Mouse (Mus musculus) mouse trophoblast stem cell (cell line): Measurements from ENCODE around the gene Map3k5.
"Not testable (repeated sequence)": the region's sequence is repeated elsewhere in the genome, so short reads cannot be mapped to it uniquely, and the experiment has no call there.

Source experiments
- in situ Hi-C, 2 experiments: fragments of 300-500 bp; cut with MseI, MboI; formaldehyde crosslinking; loops; 2 replicates in 1 of 2; 3 replicates in 1 of 2; pipeline ENCODE4 v1.15.1; 2025

The Map3k5 gene

DNA sequence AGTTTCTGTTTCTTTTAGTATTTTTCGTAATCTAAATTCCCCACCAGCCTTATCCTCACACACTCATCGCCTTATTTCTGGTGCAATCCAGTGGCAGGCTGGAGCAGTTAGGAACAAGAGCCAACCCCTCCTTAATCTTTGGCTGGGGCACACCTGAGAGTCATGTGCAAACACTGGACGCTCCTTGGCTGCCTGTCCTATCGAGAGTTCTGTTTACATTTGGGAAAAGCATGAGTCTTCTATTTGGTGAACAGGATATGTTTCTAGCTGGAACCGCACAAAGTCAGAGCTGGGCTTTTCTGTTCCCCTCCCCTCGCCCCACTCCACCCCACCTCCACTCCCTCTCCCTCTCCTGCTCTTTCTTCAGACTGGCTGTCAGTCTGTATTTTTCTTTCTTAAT is 22.5 kb downstream of the Map3k5 start:
- in situ Hi-C loops: no loop called here

DNA sequence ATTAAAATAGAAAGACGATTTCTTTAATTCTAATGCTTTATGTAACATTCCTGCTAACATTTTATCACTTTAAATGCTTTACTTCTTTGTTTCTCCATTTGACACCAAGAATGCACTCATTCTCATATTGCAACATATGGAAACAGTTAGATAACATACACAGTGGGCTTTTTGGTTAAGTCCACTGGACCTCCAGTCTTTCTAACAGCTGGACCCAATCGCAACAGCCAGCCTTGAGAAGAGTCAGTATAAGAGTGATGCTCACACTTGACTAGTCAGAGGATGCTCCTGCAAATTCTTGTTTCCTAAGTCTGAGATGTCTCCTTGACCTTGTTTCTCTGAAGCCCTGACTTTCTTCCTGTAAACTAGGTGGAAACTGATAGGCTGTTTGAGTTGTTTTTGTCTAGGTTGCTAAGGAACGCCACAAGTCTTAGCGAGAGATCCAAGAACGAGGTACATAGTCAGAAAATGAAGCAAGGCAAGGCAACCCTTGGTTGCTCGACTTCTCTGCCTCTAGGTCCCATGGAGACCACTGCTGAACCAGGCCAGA is 26.6 kb downstream of the Map3k5 start:
- in situ Hi-C loops: no loop called here

DNA sequence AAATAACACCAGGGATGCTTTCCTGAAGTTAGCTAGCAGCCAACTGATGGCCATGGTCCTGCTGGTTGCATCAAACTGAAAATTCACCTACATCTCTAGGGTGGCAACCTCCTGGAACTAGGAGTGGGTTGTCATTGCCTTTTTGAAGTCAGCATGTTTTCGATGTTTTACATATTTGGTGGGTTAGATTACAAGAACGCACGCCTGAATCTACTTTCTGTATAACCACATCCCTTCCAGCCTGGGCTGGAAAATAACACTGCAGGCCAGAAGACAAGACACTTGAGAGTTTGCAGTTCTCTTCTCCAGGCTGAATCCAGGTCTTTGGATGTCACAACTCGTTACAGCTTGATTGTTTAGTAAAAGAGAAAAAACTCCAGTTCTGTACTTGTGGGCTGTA is 28.5 kb downstream of the Map3k5 start:
- in situ Hi-C loops: no loop called here

DNA sequence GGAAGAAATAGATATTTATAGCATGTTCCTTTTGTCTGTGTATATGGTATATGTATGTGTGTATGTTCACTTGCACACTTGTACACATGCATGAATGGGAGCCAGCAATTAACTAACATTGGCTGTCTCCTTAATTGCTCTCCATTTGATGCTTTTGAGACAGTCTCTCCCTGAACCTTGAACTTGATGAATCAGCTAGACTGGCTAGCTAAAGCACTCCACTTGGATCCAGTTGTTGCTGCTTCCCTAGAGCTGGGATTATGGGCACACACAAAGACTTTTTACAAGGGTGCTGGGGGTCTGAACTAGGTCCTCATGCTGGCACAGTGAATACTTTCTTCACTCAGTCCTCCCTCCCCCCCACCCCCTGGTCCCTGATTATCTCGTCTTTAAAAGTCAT is 28.9 kb downstream of the Map3k5 start:
- in situ Hi-C loops: no loop called here

- in situ Hi-C loops: no loop called here
Measured at GRCm38 (mm10) chr10:19964105-19964504, 29.8 kb downstream of the Map3k5 start.

GRCm38 (mm10) chr10:19966597-19966996 is 32.3 kb downstream of the Map3k5 start:
- in situ Hi-C loops: no loop called here

DNA sequence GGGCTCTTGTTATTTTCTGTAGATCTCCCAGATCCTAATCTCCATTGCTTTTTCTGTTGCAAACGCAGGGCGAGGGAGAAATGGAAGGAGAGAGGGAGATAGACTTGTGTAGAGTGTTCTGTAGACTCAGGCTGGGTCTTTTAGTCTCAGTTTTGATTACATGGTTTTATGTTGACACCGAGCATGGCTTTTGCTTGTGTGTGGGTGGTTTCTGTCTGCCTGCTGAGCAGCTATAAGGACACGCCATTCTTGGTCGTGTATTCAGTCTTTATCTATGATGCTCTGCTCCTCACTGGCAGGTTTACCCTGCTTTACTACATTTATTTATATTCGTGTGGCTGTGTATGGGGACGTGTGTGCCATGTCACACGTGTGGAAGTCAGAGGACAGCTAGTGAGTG is 34.2 kb downstream of the Map3k5 start:
- in situ Hi-C loops: no loop called here

DNA sequence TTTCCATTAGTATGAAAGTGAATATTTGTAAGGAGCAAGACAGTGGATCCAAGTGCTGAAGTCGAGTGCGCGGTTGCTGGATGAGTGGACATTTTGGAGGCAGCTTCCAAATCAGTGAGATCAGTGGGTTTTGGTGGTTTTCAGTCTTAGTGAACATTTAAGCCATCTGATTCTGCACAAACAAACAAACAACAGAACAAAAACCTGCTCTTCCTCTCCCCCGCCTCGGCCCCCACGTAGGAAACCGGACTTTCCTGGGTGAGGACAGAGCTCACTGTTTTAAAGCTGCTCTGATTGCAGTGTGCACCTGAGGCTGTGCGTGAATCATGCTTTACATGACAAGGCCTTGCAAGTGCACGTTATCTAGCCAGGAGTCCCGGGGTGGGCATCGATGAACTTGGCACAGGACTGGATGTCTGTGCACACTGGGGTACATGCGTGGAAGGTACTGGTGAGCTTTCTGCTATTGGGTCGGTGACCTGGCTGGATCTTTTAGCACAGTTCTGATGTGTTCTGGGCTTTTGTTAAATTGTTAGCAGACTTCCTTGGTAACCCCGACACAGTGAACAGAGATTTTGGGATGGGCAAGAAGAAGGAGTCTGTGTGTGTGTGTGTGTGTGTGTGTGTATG is 35.7 kb downstream of the Map3k5 start:
- in situ Hi-C loops: no loop called here

- in situ Hi-C loops: not testable (repeated sequence)
Measured at GRCm38 (mm10) chr10:19971491-19971890, 37.2 kb downstream of the Map3k5 start.

DNA sequence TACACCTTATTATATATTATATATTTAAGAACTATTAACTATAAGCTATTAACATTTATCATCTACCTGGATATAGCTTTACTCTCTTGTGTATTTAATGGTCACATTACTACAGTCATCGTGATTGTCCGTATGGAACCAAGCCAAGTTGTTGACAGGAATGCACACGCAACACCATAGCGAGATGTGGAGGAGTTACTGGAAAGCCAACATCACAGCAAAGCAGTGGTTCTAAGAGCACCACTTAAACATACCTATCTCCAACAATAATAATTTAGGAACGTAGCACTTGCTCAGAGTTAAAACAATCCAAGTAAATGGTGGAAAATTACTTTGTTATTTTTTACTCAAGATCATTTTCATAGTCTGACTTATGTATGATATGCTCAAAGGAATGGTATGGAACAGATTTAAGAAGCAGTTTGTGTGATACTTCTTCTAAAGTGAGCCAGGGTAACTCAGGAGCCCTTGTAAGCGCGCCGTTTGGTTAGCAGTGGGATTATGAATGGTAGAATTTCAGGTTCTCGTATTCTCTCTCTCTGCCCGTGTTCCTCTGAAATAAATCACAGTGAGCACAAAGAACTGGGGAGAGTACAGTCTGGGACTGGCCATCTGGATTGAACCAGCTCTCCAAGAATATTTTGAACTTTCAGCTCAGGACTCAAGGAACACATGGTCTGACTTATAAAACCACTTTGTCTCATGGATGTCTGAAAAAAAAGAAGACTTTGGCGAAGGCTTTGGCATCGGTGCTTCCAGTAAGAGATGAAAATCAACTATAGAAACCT is 39.2 kb downstream of the Map3k5 start:
- in situ Hi-C loops: no loop called here

DNA sequence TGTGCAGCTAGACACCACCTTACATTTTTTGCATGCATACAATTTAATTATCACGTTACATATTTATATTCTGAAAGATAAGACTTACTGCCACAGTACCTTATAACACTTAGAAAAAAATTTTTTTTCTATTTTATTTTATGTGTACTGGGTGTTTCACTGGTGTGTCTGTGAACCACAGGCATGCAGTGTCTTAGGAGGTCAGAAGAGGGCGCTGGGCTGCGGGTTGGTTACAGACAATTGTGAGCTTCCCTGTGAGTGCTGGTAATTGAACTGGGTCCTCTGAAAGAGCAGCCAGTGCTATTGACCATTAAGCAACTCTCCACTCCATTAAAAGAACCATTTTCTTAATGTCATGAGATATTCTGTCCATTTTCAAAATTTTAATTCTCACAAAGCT is 43.3 kb downstream of the Map3k5 start:
- in situ Hi-C loops: no loop called here

DNA sequence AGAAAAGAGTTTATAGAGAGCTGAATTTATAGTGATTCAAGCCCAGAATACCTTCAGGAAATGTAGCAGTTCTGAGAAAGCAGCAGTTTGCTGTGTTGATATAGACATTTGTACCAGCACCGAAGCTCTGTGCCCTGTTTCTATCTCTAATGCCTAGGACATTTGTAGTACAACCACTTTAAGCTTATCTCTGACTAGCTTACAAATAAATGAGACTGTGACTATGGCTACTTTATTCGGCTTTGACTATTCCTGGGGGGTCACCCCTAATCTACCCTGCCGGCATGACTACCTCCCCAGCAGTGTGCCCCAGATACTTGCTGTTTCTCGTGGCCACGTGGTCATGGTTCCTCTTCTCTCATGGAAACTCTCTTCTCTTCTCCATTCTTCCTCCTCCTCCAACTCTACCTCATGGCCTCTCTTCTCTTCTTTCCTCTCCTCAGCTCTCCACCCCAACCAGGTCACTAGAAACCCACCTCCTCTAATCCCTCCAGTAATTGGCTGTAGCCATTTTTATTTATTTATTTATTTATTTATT is 44.5 kb downstream of the Map3k5 start:
- in situ Hi-C loops: no loop called here

DNA sequence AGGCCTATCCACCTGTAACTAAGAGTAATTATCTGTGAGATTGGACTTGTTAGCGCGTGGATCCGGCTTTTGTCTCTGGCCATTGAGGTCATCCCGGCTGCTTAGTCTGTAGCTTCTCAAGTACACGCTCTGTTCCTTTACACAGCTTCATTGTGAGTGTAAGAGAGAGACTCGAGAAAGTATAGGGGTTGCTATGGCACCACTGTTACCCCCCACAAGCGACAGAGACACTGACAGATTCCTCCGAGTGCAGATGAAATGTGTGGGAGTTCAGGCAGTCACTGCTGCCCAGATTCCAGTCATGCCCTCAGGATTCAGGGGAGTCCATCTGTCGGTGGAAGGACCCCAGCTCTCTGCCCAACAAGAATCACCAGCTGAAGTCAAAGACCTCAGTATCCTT is 53.5 kb downstream of the Map3k5 start:
- in situ Hi-C loops: no loop called here

- in situ Hi-C loops: no loop called here
Measured at GRCm38 (mm10) chr10:19989986-19990385, 55.7 kb downstream of the Map3k5 start.

- in situ Hi-C loops: no loop called here
Measured at GRCm38 (mm10) chr10:19990638-19991037, 56.4 kb downstream of the Map3k5 start.

GRCm38 (mm10) chr10:19991237-19991865 is 57.1 kb downstream of the Map3k5 start:
- in situ Hi-C loops: no loop called here

DNA sequence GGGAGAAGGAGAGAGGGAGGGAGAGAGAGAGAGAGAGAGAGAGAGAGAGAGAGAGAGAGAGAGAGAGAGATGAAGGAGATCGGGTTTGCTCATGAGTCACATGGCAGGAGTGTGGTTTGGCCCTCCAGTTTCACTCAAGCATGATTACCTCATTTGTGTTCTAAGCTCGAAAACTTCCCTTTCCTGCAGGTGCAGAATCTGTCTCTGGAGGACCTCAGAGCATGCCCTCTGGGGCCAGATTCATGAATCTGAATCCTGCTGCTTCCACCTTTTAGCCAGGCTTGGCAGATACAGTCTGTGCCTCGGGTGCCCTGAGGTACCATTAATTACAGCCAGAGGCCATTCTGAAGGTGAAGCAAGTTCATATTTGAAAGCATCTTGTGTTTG is 57.6 kb downstream of the Map3k5 start:
- in situ Hi-C loops: no loop called here

DNA sequence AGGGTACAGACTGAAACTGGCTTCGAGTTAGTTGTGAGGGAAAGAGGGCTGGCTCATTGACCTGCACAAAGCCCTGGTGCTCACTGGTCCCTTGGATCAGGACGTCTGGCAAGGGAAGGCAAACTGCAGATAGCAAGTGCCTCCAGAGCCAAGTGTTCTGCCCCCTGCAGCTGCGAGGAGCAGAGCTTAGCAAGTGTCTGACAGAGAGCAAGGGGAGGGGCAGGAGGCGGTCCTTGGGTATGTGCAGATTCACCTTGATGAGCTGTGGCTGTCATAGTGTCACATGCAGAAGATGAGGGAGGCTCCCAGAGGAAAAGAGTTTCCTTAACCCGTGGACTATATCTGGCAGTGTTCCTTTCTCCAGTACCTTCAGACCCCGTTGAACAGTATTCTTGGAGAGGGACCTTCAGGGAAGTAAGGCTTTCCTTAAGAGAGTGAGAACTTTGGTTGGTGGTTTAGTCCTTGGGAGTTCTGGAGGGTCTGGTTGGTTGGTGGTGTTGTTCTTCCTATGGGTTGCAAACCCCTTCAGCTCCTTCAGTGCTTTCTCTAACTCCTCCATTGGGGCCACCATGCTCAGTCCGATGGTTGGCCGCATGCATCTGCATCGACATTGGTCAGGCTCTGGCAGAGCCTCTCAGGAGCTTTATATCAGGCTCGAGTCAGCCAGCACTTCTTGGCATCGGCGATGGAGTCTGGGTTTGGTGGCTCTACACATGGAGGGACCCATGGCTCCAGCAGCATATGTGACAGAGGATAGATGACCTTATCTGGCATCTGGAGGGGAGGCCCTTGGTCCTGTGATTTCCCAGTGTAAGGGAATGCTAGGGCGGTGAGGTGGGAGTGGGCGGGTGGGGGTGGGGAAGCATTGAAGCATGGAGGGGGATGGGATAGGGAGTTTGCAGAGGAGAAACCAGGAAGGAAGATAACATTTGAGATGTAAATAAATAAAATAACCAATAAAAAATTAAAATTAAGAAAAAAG is 60.5 kb downstream of the Map3k5 start:
- in situ Hi-C loops: no loop called here

DNA sequence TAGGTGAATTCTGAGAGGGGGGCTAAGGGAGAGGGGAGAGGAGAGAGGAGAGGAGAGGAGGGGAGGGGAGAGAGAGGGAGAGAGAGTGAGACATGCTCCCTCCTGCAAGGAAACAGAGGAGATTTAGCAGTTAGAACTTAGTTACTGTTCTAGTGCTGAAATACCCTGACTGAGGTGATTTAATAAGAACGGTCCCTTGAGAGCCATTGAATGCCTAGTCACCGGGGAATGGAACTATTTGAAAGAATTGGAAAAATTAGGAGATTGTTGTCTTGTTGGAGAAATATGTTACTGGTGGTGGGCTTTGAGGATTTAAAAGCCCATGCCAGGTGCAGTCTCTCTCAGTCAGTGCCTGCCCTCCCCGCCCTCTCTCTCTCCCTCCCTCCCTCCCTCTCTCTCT is 61.9 kb downstream of the Map3k5 start:
- in situ Hi-C loops: no loop called here

DNA sequence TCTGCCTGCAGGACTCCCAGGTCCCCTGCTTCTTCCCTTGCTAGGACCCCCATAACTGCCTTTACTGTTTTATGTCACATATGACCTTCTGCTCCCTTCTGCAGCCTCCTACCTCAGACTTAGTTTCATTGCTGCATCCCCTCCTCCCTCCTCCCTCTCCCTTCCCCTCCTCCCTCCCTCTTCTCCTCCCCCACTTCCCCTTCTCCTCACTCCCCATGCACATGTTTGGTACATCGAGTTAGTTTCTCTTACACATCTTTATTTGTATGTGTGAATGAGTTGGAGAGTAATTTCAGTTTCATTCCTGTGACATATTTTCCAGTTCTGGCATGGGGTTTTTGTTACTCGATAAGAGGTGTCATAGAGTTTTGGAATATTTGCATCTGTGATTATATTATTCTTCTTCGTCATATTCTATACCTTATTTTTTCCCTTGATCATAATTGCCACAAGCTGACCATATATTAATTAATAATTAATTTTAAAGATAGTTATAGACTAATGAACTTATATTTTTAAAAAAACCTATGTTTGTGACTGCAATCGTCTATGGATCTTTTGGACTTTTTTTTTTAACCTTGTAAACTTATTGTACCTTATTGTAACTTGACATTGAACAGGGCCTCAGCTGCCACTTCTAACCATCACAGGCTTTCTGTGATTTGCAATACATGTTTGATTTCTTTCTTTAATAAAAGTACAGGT is 65.6 kb downstream of the Map3k5 start:
- in situ Hi-C loops: no loop called here

- in situ Hi-C loops: no loop called here
Measured at GRCm38 (mm10) chr10:20000408-20000770, 66.1 kb downstream of the Map3k5 start.
